Mouse (Mus musculus) embryonic facial prominence, embryonic 11.5 days (tissue): ENCODE data around the gene Mrs2. TPM values are rescaled to one million over a fixed set of nuclear protein-coding genes. Genes with fewer than 3 reads are reported as not detected.
A peak's percentile ranks its signal among the peaks of the same experiment; 100 is the strongest.

ENCODE experiments used
- ATAC-seq: fragments of 200-750 bp; cut with Nextera tagmentation; replicated peaks from 2 replicates; pipeline ENCODE4 v1.8.0; 2017; ENCODE audit warnings: low read depth; ENCODE audit not compliant: insufficient number of reproducible peaks, low FRiP score, low TSS enrichment
- DNase-seq: peaks from one replicate; pipeline ENCODE4 v3.0.0-alpha.2; 2015; ENCODE audit warnings: low spot score
- H3K27ac ChIP-seq: fragments of 300-500 bp; sonication (generic); replicated peaks from 2 replicates; pipeline ENCODE4 v1.5.1; 2014; ENCODE audit warnings: mild to moderate bottlenecking, low read depth, low read length, control low read depth
- H3K27me3 ChIP-seq: fragments of 300-500 bp; sonication (generic); 2 replicates; pipeline ENCODE4 v1.6.1; 2014; ENCODE audit warnings: mild to moderate bottlenecking, low read length, moderate library complexity, mixed read lengths; ENCODE audit not compliant: control insufficient read depth, insufficient read depth
- H3K36me3 ChIP-seq: fragments of 300-500 bp; sonication (generic); replicated peaks from 2 replicates; pipeline ENCODE4 v1.6.1; 2014; ENCODE audit warnings: low read depth, mild to moderate bottlenecking, low read length, moderate library complexity, mixed read lengths; ENCODE audit not compliant: control insufficient read depth, insufficient read depth
- H3K4me1 ChIP-seq: fragments of 300-500 bp; sonication (generic); 2 replicates; pipeline ENCODE4 v1.6.1; 2014; ENCODE audit warnings: low read length, mixed read lengths; ENCODE audit not compliant: control insufficient read depth, insufficient read depth
- H3K4me2 ChIP-seq: fragments of 300-500 bp; sonication (generic); 2 replicates; pipeline ENCODE4 v1.6.1; 2014; ENCODE audit warnings: low read depth, mild to moderate bottlenecking, control low read depth, low read length, moderate library complexity
- H3K4me3 ChIP-seq: fragments of 300-500 bp; sonication (generic); 2 replicates; pipeline ENCODE4 v1.5.1; 2014; ENCODE audit warnings: low read depth, low read length, control low read depth
- H3K9ac ChIP-seq: fragments of 300-500 bp; sonication (generic); replicated peaks from 2 replicates; pipeline ENCODE4 v1.6.1; 2014; ENCODE audit warnings: mild to moderate bottlenecking, control low read depth, low read length
- H3K9me3 ChIP-seq: fragments of 300-500 bp; sonication (generic); replicated peaks from 2 replicates; pipeline ENCODE4 v1.6.1; 2016; ENCODE audit warnings: mild to moderate bottlenecking, low read length, inconsistent platforms, mixed read lengths; ENCODE audit not compliant: control insufficient read depth
- WGBS: fragments of 180-500 bp; shearing (Covaris S2); extraction: QIAGEN DNeasy Blood & Tissue Kit; methylation state at CpG from one replicate; pipeline ENCODE4 v1.1.7; 2014; 5-methylcytosine and 5-hydroxymethylcytosine counted together
- polyA plus RNA-seq: library from polyadenylated mRNA; unstranded; fragments of >200 nt; fragmentation: Nextera tagmentation; extraction: Ambion mirVana; gene quantifications from 2 replicates; pipeline ENCODE4 v1.2.1, GENCODE M21; 2014

Mrs2 gene
- polyA plus RNA-seq, 1 experiment from 2014 or later: 29.2 TPM

GRCm38 (mm10) chr13:25007115-25007514 lies 13.1 kb downstream of the Mrs2 start:
- WGBS: 84% methylated on average over 5 of the region's 8 CpGs
- H3K4me2 ChIP-seq: no peak overlapping the region
- no peak overlapping the region for H3K27ac ChIP-seq
- no peaks in the 10 kb centered on the region for H3K27me3 ChIP-seq
- H3K4me3 ChIP-seq: no peak overlapping the region
- no peaks in the 10 kb centered on the region for H3K9me3 ChIP-seq
- no peaks in the 10 kb centered on the region; the same call in 1 of the 2 replicates for H3K36me3 ChIP-seq
- H3K4me1 ChIP-seq: no peaks in the 10 kb centered on the region
- ATAC-seq: no peak
- no peak overlapping the region for H3K9ac ChIP-seq
- no peak for DNase-seq

- H3K9ac ChIP-seq: no peak overlapping the region
- ATAC-seq: no peak
- H3K4me2 ChIP-seq: no peak overlapping the region
- H3K36me3 ChIP-seq: no peaks in the 10 kb centered on the region; the same call in 1 of the 2 replicates
- H3K27ac ChIP-seq: no peak overlapping the region
- no peaks in the 10 kb centered on the region for H3K4me1 ChIP-seq
- no peak overlapping the region for H3K4me3 ChIP-seq
- H3K27me3 ChIP-seq: no peaks in the 10 kb centered on the region
- no peaks in the 10 kb centered on the region for H3K9me3 ChIP-seq
- DNase-seq: peak; percentile 25
Observed at GRCm38 (mm10) chr13:25002965-25003364, 17.2 kb downstream of the Mrs2 start.

GRCm38 (mm10) chr13:24999538-24999937 lies 20.6 kb downstream of the Mrs2 start:
- H3K9me3 ChIP-seq: no peaks in the 10 kb centered on the region
- H3K4me2 ChIP-seq: no peak overlapping the region
- no peaks in the 10 kb centered on the region for H3K4me1 ChIP-seq
- ATAC-seq (no peak), DNase-seq (no peak)
- 93% methylated on average over 2 of the region's 2 CpGs for WGBS
- no peaks in the 10 kb centered on the region for H3K27me3 ChIP-seq
- no peak overlapping the region for H3K4me3 ChIP-seq
- H3K27ac ChIP-seq: no peak overlapping the region
- no peak overlapping the region for H3K9ac ChIP-seq
- H3K36me3 ChIP-seq: peaks cover 7% of the 10 kb centered on the region

- H3K27ac ChIP-seq: no peak overlapping the region
- no peaks in the 10 kb centered on the region for H3K27me3 ChIP-seq
- no peak overlapping the region for H3K4me2 ChIP-seq
- no peaks in the 10 kb centered on the region for H3K4me1 ChIP-seq
- DNase-seq (peak; percentile 15), ATAC-seq (no peak)
- no peaks in the 10 kb centered on the region for H3K9me3 ChIP-seq
- peaks cover 11% of the 10 kb centered on the region for H3K36me3 ChIP-seq
- H3K9ac ChIP-seq: no peak overlapping the region
- 52% methylated on average over 2 of the region's 2 CpGs for WGBS
- no peak overlapping the region for H3K4me3 ChIP-seq
Observed at GRCm38 (mm10) chr13:24993160-24993559, 27.0 kb downstream of the Mrs2 start.

GRCm38 (mm10) chr13:24989006-24989405 lies 31.2 kb downstream of the Mrs2 start:
- Histone ChIP-seq H3K4me3 (no peak overlapping the region), H3K4me1 (no peaks in the 10 kb centered on the region), H3K27me3 (no peaks in the 10 kb centered on the region), H3K9ac (no peak overlapping the region), H3K9me3 (no peaks in the 10 kb centered on the region), H3K4me2 (no peak overlapping the region), H3K27ac (no peak overlapping the region), H3K36me3 (no peaks in the 10 kb centered on the region; the same call in 1 of the 2 replicates)
- ATAC-seq (no peak), DNase-seq (no peak)
- 89% methylated on average over 6 of the region's 6 CpGs for WGBS

GRCm38 (mm10) chr13:24988391-24988790 lies 31.8 kb downstream of the Mrs2 start:
- H3K4me3 ChIP-seq: no peak overlapping the region
- H3K4me2 ChIP-seq: no peak overlapping the region
- DNase-seq (peak; percentile 68), ATAC-seq (peak; percentile 66; the same call in 1 of the 2 replicates)
- 29% methylated on average over 7 of the region's 7 CpGs for WGBS
- H3K9me3 ChIP-seq: no peaks in the 10 kb centered on the region
- H3K27ac ChIP-seq: no peak overlapping the region
- no peak overlapping the region for H3K9ac ChIP-seq
- H3K36me3 ChIP-seq: no peaks in the 10 kb centered on the region; the same call in 1 of the 2 replicates
- no peaks in the 10 kb centered on the region for H3K27me3 ChIP-seq
- no peaks in the 10 kb centered on the region for H3K4me1 ChIP-seq

GRCm38 (mm10) chr13:24985435-24985834 lies 34.7 kb downstream of the Mrs2 start:
- no peak overlapping the region for H3K9ac ChIP-seq
- H3K9me3 ChIP-seq: no peaks in the 10 kb centered on the region
- DNase-seq (no peak), ATAC-seq (no peak)
- 40% methylated on average over 2 of the region's 2 CpGs for WGBS
- no peak overlapping the region for H3K4me3 ChIP-seq
- no peaks in the 10 kb centered on the region for H3K4me1 ChIP-seq
- H3K4me2 ChIP-seq: no peak overlapping the region
- H3K27me3 ChIP-seq: no peaks in the 10 kb centered on the region
- no peaks in the 10 kb centered on the region; the same call in 1 of the 2 replicates for H3K36me3 ChIP-seq
- H3K27ac ChIP-seq: no peak overlapping the region

- Histone ChIP-seq H3K4me3 (no peak overlapping the region), H3K4me2 (no peak overlapping the region), H3K9me3 (no peaks in the 10 kb centered on the region), H3K36me3 (no peaks in the 10 kb centered on the region), H3K27ac (no peak overlapping the region), H3K4me1 (no peaks in the 10 kb centered on the region), H3K27me3 (no peaks in the 10 kb centered on the region), H3K9ac (no peak overlapping the region)
- ATAC-seq (no peak), DNase-seq (no peak)
- WGBS: 85% methylated on average over 6 of the region's 6 CpGs
Observed at GRCm38 (mm10) chr13:24981031-24981430, 39.1 kb downstream of the Mrs2 start.
